Mouse (Mus musculus): ENCODE data around the gene Prkaa1.
"Not testable (repeated sequence)": the region's sequence is repeated elsewhere in the genome, so short reads cannot be mapped to it uniquely, and the experiment has no call there.

The Prkaa1 gene

GRCm38 (mm10) chr15:5126456-5126855, 17.2 kb upstream of the Prkaa1 start:
- H3K36me3 ChIP-seq (ENCODE audit: insufficient read depth, low read length): peaks cover 43% of the 10 kb centered on the region
- no peak for TF ChIP-seq POU5F1 (IDR thresholded peaks at IDR 0.05; ENCODE audit: borderline replicate concordance, low read length)
- no peak for TF ChIP-seq NANOG (IDR thresholded peaks at IDR 0.05; ENCODE audit: borderline replicate concordance, low read length)
- TF ChIP-seq CTCF (conservative IDR thresholded peaks at IDR 0.05; ENCODE audit: low read length): no peak
- peaks cover 6% of the 10 kb centered on the region for H3K4me1 ChIP-seq (replicated peaks; ENCODE audit: low read depth, low read length)
- peaks cover 4% of the 10 kb centered on the region for H3K9me3 ChIP-seq (ENCODE audit: low read length)
- H3K27me3 ChIP-seq (ENCODE audit: insufficient read depth, low read length): no peaks in the 10 kb centered on the region
- no peak overlapping the region for H3K4me3 ChIP-seq (replicated peaks; ENCODE audit: low read length)

GRCm38 (mm10) chr15:5127487-5127886, 16.2 kb upstream of the Prkaa1 start:
- peaks cover 36% of the 10 kb centered on the region for H3K36me3 ChIP-seq (ENCODE audit: insufficient read depth, low read length)
- peaks cover 4% of the 10 kb centered on the region for H3K9me3 ChIP-seq (ENCODE audit: low read length)
- H3K4me1 ChIP-seq (replicated peaks; ENCODE audit: low read depth, low read length): no peaks in the 10 kb centered on the region
- TF ChIP-seq NANOG (IDR thresholded peaks at IDR 0.05; ENCODE audit: borderline replicate concordance, low read length) (no peak), POU5F1 (IDR thresholded peaks at IDR 0.05; ENCODE audit: borderline replicate concordance, low read length) (no peak), CTCF (conservative IDR thresholded peaks at IDR 0.05; ENCODE audit: low read length) (no peak)
- no peak overlapping the region for H3K4me3 ChIP-seq (replicated peaks; ENCODE audit: low read length)
- no peaks in the 10 kb centered on the region for H3K27me3 ChIP-seq (ENCODE audit: insufficient read depth, low read length)

- Histone ChIP-seq H3K4me3 (replicated peaks; ENCODE audit: low read length) (no peak overlapping the region), H3K36me3 (ENCODE audit: insufficient read depth, low read length) (peaks cover 31% of the 10 kb centered on the region), H3K9me3 (ENCODE audit: low read length) (peaks cover 4% of the 10 kb centered on the region), H3K4me1 (replicated peaks; ENCODE audit: low read depth, low read length) (peaks cover 4% of the 10 kb centered on the region), H3K27me3 (ENCODE audit: insufficient read depth, low read length) (no peaks in the 10 kb centered on the region)
- TF ChIP-seq CTCF (conservative IDR thresholded peaks at IDR 0.05; ENCODE audit: low read length) (no peak), NANOG (IDR thresholded peaks at IDR 0.05; ENCODE audit: borderline replicate concordance, low read length) (no peak), POU5F1 (IDR thresholded peaks at IDR 0.05; ENCODE audit: borderline replicate concordance, low read length) (no peak)
Measured at GRCm38 (mm10) chr15:5128176-5128940, 15.3 kb upstream of the Prkaa1 start.

- TF ChIP-seq CTCF (conservative IDR thresholded peaks at IDR 0.05; ENCODE audit: low read length): no peak
- TF ChIP-seq POU5F1 (IDR thresholded peaks at IDR 0.05; ENCODE audit: borderline replicate concordance, low read length): no peak
- no peak for TF ChIP-seq NANOG (IDR thresholded peaks at IDR 0.05; ENCODE audit: borderline replicate concordance, low read length)
- Histone ChIP-seq H3K4me3 (replicated peaks; ENCODE audit: low read length) (no peak overlapping the region), H3K36me3 (ENCODE audit: insufficient read depth, low read length) (peaks cover 26% of the 10 kb centered on the region), H3K9me3 (ENCODE audit: low read length) (peaks cover 4% of the 10 kb centered on the region), H3K4me1 (replicated peaks; ENCODE audit: low read depth, low read length) (peaks cover 12% of the 10 kb centered on the region), H3K27me3 (ENCODE audit: insufficient read depth, low read length) (no peaks in the 10 kb centered on the region)
Measured at GRCm38 (mm10) chr15:5129111-5129805, 14.4 kb upstream of the Prkaa1 start.

GRCm38 (mm10) chr15:5130887-5131668, 12.6 kb upstream of the Prkaa1 start:
- peaks cover 25% of the 10 kb centered on the region for H3K4me1 ChIP-seq (replicated peaks; ENCODE audit: low read depth, low read length)
- not testable (repeated sequence) for H3K9me3 ChIP-seq (ENCODE audit: low read length); H3K4me3 ChIP-seq (replicated peaks; ENCODE audit: low read length); H3K27me3 ChIP-seq (ENCODE audit: insufficient read depth, low read length)
- peaks cover 16% of the 10 kb centered on the region for H3K36me3 ChIP-seq (ENCODE audit: insufficient read depth, low read length)

GRCm38 (mm10) chr15:5133301-5133700, 10.4 kb upstream of the Prkaa1 start:
- TF ChIP-seq CTCF (conservative IDR thresholded peaks at IDR 0.05; ENCODE audit: low read length): no peak
- TF ChIP-seq NANOG (IDR thresholded peaks at IDR 0.05; ENCODE audit: borderline replicate concordance, low read length): no peak
- TF ChIP-seq POU5F1 (IDR thresholded peaks at IDR 0.05; ENCODE audit: borderline replicate concordance, low read length): no peak
- Histone ChIP-seq H3K9me3 (ENCODE audit: low read length) (no peaks in the 10 kb centered on the region), H3K36me3 (ENCODE audit: insufficient read depth, low read length) (peaks cover 16% of the 10 kb centered on the region), H3K27me3 (ENCODE audit: insufficient read depth, low read length) (no peaks in the 10 kb centered on the region), H3K4me3 (replicated peaks; ENCODE audit: low read length) (no peak overlapping the region), H3K4me1 (replicated peaks; ENCODE audit: low read depth, low read length) (peaks cover 30% of the 10 kb centered on the region)

- Histone ChIP-seq H3K27me3 (ENCODE audit: insufficient read depth, low read length) (no peaks in the 10 kb centered on the region), H3K9me3 (ENCODE audit: low read length) (no peaks in the 10 kb centered on the region), H3K4me3 (replicated peaks; ENCODE audit: low read length) (peak overlapping the region; percentile 73), H3K4me1 (replicated peaks; ENCODE audit: low read depth, low read length) (peaks cover 30% of the 10 kb centered on the region), H3K36me3 (ENCODE audit: insufficient read depth, low read length) (peaks cover 15% of the 10 kb centered on the region)
- no peak for TF ChIP-seq POU5F1 (IDR thresholded peaks at IDR 0.05; ENCODE audit: borderline replicate concordance, low read length)
Measured at GRCm38 (mm10) chr15:5134179-5134578, 9.5 kb upstream of the Prkaa1 start.

- no peaks in the 10 kb centered on the region for H3K9me3 ChIP-seq (ENCODE audit: low read length)
- H3K27me3 ChIP-seq (ENCODE audit: insufficient read depth, low read length): no peaks in the 10 kb centered on the region
- peaks cover 30% of the 10 kb centered on the region for H3K4me1 ChIP-seq (replicated peaks; ENCODE audit: low read depth, low read length)
- H3K4me3 ChIP-seq (replicated peaks; ENCODE audit: low read length): peak overlapping the region; percentile 73
- H3K36me3 ChIP-seq (ENCODE audit: insufficient read depth, low read length): peaks cover 10% of the 10 kb centered on the region; the same call in 1 of the 2 replicates
- TF ChIP-seq CTCF (conservative IDR thresholded peaks at IDR 0.05; ENCODE audit: low read length) (no peak), NANOG (IDR thresholded peaks at IDR 0.05; ENCODE audit: borderline replicate concordance, low read length) (no peak), POU5F1 (IDR thresholded peaks at IDR 0.05; ENCODE audit: borderline replicate concordance, low read length) (no peak; the same call in 1 of the 2 replicates)
Measured at GRCm38 (mm10) chr15:5134945-5135483, 8.6 kb upstream of the Prkaa1 start.
